Mouse (Mus musculus) left cerebral cortex, postnatal 10 days (tissue): ENCODE data around the gene Apobec1. TPM values are rescaled to one million over a fixed set of nuclear protein-coding genes. Genes with fewer than 3 reads are reported as not detected.
"Not testable (repeated sequence)": the region's sequence is repeated elsewhere in the genome, so short reads cannot be mapped to it uniquely, and the experiment has no call there.

Experiments used
- DNase-seq, 2 experiments: peaks; one replicate each; pipeline ENCODE4 v3.0.0; 2021 to 2022; ENCODE audit warnings: low spot score in 2 of 2, mixed read lengths in 1 of 2; ENCODE audit errors: extremely low spot score in 1 of 2
- intact Hi-C: fragments of 180-260 bp; cut with DNase I; formaldehyde crosslinking; loops from one replicate; pipeline ENCODE4 v1.15.1; 2025
- total RNA-seq, 2 experiments: library from RNA; stranded (reverse); gene quantifications; 2 replicates each; pipeline ENCODE4 v1.2.3; 2021

Apobec1 gene
- total RNA-seq, 2 experiments from 2014 or later: 1.4 to 1.7 TPM

DNA sequence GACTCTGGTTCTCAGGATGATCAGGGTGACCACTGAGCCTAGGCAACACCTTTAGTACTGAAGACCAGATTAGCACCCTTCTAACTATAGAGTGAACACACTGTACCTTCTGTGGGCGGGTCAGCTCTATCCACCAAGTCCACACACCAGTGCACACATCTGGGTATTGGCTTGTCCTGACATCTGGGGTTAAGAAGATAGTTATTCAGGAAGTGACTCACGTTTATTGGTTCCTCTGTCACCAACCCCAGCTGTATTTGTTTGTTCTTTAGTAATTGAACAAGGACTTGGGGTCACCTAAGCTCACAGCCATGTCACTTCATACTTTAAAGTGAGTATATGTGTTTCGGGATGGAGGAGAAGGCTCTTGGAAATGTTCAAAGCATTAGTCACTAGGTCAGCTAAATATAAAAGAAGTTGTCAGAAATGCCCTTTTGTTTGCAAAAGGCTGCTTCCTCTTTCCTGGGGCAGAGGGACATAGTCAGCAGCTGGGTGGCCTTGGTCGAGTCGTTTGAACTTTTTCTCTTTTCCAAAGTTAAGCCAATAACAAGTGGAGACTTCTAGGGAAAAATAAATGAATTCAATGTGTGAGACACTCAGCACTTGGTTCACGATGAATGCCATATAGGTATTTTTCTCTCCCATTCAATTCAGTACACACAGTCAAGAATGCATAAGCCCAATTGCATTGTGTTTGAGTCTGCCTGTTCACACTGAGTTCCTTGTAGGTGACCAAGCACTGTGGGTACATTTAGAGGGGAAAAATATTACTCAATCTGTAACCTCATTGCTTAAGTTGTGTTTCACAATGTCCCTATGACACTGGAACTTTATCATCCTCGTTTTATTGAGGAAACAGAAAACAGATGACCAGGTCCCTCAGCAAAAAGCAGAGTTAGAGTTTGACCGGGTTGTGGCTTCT lies 31.3 kb downstream of the Apobec1 start:
- intact Hi-C loops: no loop called here
- DNase-seq: no peak

DNA sequence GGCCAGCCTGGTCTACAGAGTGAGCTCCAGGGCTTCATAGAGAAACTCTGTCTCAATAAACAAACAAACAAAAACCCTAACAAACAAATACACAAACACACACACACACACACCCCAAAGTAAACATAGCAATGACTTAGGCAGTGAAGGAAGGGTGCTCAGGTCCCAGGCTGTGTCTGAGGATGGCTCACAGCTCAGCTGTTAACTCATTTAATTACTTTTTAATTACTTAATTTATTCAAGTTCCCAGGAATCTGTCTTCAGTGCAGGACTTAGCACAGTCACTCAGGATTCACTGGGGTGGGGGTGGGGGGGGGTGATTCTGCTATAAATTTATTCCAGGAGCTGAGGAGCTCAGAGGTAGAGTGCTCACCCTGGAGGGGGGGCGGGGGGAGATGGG lies 32.5 kb downstream of the Apobec1 start:
- intact Hi-C loops: no loop called here
- DNase-seq: no peak

DNA sequence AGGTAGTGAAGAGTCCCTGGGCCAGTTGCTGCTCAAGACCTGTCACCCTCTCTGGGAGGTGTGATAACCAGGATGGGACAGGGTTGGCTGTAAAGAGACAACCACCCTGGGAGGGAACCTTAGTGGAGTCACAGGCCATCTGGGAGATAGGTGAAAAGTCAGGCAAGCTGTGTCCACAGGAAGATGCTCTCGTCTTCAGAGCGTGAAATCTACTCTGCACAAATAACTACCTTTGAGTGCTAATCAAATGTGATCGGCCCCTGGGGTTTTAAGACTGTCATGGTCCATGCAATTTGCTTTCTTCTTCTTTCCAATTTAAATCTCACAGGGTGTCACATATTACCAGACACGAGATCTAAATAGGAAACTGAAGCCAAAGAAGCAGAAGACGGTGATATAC lies 33.1 kb downstream of the Apobec1 start:
- intact Hi-C loops: no loop called here
- no peak for DNase-seq

DNA sequence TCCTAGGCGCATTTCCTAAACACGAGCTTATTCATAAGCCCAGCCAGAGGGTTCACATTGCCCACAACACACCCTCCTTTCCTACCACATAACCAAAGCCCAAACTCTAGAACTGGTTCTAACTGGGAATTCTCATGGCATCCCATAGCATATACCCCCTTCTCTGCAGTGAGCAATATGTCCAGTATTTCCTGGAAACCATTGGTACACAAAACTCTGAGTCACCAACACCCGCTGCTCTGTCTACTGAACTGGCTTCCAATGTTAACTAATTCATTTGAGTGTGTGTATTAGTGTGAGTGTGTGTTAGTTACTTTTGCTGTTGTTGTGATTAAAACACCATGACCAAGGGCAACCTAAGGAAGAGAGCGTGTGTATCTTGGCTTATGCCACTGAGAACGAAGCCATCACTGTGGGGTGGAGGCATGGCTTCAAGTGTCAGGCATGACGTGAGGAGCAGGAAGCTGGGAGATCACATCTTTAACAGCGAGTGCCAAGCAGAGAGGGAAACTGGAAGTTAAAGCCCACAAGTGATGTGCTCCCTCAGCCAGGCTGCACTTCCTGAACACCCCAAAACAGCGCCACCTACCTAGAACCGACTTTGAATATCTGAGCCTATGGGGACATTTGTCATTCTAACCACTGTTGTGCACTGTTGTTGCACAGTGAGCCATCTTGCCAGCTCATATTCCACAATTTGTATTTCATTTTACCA lies 37.0 kb downstream of the Apobec1 start:
- DNase-seq: no peak
- intact Hi-C loops: no loop called here

DNA sequence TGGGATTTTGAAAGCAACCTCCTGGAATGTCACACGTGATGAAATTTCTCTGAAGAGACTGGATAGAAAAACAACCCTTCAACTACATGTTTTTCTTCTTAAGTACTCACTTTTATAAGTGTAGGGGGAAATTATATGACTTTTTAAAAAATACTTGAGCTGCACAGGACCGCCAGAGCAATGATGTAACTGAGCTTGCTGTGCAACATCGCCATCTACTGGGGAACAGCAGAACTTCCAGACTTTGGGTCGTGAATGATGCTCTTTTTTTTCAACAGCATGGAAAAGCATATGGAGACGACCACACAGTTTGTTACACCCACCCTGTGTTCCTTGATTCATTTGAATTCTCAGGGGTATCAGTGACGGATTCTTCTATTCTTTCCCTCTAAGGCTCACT lies 39.8 kb downstream of the Apobec1 start:
- intact Hi-C loops: loop anchor here (5.0 kb wide), 1 partner anchor 35 kb away; no protein-coding TSS in a partner anchor
- DNase-seq: peak; percentile 56 to 76

DNA sequence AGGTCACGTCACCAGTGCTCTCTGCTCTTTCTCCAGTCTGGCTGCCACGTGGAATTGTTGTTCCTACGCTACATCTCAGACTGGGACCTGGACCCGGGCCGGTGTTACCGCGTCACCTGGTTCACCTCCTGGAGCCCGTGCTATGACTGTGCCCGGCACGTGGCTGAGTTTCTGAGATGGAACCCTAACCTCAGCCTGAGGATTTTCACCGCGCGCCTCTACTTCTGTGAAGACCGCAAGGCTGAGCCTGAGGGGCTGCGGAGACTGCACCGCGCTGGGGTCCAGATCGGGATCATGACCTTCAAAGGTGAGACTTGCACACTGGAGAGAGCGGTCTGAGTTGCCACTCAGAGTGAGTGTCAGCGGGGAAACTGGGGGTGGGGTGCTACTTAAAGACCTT lies 41.2 kb downstream of the Apobec1 start:
- DNase-seq: no peak
- intact Hi-C loops: loop anchor here (5.0 kb wide), 1 partner anchor 34 kb away; no protein-coding TSS in a partner anchor

DNA sequence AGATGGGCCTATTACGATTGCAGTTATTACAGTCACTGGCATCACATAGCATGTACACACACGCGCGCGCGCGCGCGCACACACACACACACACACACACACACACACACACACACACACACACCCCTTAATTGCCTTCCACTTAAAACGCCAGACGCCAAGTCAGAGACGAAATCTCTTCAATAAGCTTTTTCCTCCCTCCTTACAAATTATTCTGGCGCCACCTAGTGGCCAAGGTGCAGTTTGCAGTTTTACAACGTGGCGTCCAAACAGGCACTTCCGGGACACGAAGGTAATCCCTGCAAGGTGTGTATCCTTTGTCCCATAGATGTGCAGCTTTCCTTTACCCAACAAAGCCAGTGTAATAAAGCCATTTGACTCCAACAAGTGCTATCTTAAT lies 41.8 kb downstream of the Apobec1 start:
- DNase-seq: peak; percentile 56 to 73
- intact Hi-C loops: loop anchor here (5.0 kb wide), 1 partner anchor 33 kb away; no protein-coding TSS in a partner anchor

DNA sequence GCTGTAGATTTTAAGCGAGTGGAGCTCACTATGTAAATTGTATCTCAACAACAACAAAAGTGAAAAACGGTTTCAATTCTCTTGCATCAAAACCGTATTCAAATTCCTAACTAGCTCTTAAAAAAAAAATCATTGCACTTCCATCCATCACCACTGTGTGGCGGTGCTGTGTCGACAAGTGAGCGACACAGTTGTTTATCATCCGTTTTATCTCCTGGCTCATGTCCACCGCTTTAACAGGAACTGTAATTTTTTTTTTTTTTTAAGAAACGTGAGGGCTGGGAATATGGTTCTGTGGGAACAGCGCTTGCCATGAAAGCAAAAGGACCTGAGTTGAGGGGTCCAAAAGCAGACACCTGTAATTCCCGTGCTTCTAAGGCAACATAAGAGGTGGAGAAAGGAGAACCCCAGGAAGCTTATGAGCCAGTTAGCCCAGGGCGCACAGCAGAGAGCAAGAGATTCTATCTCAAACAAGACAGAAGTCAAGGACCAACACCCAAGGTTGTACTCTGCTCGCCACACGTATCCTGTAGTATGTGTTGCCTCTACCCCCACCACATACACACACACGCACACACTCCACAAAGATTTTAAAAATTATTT lies 45.2 kb downstream of the Apobec1 start:
- peak; percentile 74 to 82 for DNase-seq
- intact Hi-C loops: loop anchor here (2.0 kb wide), 1 partner anchor 60 kb away; no protein-coding TSS in a partner anchor

DNA sequence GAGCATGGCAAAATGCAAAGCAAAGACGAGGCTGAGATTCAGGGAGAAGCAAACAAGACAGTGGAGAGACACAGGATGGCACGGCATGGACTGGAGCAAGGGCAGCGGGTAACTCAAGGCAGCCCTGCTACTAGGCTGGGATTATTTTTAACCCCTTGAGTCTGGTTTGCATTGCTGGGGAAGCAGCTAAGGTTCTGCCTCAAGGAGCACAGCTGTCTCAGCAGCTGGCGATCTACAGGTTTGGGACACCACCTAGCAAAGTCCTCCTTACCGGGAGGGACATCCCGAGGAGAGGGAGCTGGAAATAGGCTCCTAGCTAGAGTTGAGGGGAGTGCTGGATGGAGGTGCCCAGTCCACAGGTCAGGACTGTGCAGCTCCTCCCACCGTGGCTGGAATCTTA lies 47.0 kb downstream of the Apobec1 start:
- no peak for DNase-seq
- intact Hi-C loops: no loop called here

DNA sequence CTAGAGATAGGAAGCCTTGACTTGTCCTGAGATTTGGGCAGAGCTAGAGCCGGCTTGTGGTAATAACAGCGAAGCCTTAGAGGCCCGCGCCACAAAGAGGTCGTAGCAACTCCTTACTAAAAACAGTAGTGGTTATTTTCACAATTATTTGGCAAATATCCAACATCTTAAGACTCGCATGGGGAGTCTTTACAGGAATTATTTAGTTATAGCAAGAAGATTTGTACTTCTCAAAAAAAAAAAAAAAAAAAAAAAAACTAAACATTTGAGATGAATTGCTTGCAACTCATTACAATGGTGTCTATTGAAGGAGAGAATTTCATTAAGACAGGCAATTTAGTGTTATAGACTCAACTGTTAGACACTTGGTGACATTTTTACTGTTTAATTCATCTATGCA lies 48.1 kb downstream of the Apobec1 start:
- DNase-seq: no peak
- intact Hi-C loops: no loop called here

DNA sequence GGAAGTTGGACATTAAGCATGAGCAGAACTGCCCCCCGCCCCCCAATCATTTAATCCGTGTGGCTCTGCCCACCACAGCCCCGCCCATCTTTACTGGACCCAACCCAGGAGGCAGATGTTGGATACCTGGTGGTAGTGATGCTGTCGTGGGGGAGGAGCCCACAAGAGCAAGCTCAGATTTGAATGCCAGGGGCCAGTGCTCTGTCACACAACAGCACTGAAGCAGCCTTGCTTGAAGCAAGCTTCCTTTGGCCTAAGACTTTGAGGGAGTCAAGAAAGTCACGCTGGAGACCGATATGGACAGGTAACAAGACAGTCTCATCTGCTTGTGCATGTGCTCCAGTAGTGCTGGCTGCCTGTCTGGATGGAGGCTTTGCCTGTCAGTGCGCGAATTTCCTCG lies 48.6 kb downstream of the Apobec1 start, which contains the start of gene Aicda:
TSS of gene Aicda (plus strand) at position 196 of the 400 bp plus-strand sequence.
- no peak for DNase-seq
- intact Hi-C loops: no loop called here

DNA sequence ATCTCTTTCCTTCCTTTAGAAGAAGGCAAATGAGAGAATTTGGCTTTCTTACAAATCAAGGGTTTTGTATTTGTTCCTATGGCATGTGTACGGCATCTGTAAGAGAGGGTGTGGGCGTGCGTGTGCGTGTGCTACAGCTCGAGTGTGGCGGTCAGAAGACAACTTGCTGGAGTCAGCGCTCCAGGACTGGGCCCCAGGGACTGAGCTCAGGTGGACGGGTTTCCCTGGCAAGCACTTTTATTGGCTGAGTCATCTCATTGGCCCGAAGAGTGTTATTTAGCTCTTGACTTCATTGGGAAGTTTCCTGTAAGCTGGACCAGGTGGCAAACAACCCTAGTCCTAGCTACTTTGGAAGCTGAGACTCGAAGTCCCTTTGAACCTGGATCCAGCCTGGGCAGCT lies 56.3 kb downstream of the Apobec1 start:
- no peak for DNase-seq
- intact Hi-C loops: no loop called here

DNA sequence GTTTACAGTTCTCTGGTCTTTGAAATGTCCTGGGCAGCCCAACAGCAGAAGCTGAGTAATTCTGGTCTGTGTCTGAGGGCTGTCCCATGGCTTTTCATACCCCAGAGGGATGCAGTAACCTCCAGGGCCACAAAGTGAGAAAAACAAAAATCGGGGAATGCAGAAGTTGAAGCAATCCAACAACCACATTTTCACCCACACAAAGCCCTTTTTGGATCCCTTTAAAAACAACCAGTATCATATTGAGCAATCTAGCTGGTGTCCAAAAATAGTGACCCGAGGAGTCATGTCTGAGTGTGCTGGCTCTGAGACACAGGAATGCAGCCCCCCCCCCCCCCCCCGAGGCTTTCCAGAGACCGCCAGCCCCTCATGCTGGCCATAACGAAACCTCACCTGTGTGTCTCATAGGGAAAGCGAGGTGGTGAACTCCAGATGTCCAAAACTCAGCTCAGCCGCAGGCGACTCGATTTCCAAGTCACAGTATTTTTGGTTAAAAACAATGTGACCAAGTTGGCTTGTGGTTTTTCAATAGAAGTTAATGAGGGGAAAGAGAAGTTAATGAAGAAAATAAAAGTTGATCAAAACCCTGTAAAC lies 56.9 kb downstream of the Apobec1 start:
- no peak for DNase-seq
- intact Hi-C loops: no loop called here

DNA sequence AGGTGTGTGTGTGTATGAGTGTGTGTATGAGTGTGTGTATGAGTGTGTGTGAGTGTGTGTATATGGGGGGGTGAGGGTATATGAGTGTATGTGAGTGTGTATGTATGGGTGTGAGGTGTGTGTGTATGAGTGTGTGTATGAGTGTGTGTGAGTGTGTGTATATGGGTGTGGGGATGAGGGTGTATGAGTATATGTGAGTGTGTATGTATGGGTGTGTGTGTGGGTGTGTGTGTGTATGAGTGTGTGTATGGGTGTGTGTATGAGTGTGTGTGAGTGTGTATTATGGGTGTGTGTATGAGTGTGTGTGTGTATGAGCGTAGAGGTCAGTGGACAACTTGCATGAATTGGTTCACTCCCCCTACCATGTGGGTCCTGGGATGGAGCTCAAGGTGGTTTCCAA lies 57.6 kb downstream of the Apobec1 start:
- intact Hi-C loops: no loop called here
- no peak for DNase-seq

DNA sequence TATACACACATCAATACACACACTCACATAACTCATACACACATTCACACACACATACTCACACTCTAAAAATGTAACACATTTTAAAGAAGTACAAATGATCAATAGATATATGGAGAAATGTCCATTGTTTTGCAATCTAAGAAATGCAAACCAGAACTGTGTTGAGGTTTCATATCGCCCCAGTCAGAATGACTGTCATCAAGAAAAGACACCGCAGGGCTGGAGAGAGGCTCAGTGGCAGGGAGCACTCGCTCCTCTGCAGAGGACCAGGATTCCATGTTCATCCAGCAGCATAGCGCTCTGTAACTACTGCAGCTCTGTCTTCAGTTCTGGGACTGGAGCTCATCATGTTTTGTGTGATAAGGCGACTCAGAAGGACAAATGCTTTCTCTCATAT lies 58.7 kb downstream of the Apobec1 start:
- intact Hi-C loops: no loop called here
- no peak for DNase-seq

DNA sequence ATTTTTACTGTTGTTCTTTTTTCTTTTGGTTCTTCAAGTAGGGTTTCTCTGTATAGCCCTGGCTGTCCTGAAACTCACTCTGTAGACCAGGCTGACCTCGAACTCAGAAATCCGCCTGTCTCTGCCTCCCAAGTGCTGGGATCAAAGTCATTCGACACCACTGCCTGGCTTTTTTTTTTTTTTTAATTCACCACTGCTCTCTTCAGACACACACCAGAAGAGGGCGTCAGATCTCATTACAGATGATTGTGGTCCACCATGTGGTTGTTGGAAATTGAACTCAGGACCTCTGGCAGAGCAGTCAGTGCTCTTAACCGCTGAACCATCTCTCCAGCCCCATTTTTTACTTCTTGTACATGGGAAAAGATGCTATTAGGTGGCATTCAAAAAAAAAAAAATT lies 59.8 kb downstream of the Apobec1 start:
- intact Hi-C loops: not testable (repeated sequence)

DNA sequence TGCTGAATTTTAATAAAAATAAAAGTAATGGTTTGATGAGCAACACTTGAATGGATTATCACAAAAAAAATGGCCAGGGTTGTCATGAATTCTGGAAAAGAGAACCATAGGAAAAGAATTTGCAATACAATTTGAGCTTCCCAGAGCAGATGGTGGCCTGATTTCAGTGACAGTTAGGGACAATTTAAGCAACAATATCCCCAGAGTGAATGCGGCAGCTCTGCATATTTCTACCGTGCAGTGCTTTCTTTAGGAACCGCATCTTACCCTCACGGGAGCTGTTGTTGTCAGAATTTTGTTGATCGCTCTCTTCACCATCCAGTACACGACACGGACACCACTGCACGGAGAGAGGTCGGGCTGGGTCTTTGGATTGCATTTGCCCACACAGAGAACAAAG lies 62.7 kb downstream of the Apobec1 start:
- intact Hi-C loops: no loop called here
- no peak for DNase-seq

More for the DNA sequence above, 59.8 kb downstream of the Apobec1 start:
- not testable (repeated sequence) for DNase-seq

DNA sequence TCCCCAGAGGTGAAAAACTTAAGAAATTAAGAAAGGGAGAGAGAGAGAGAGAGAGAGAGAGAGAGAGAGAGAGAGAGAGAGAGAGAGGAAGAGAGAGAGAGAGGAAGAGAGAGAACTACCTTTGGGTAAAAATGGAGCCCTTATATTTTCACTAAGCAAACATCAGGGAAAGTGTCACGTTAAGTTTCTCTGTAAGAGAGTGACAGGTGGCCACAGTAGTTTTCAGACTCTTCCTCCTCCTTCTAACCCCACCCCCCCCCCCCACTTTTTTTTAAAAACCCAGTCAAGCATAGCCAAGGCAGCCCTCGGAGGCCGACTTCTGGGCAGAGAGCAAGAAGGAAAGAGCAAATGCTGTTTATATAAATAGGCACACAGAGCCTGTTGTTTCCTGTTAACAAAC lies 68.2 kb downstream of the Apobec1 start:
- intact Hi-C loops: no loop called here

DNA sequence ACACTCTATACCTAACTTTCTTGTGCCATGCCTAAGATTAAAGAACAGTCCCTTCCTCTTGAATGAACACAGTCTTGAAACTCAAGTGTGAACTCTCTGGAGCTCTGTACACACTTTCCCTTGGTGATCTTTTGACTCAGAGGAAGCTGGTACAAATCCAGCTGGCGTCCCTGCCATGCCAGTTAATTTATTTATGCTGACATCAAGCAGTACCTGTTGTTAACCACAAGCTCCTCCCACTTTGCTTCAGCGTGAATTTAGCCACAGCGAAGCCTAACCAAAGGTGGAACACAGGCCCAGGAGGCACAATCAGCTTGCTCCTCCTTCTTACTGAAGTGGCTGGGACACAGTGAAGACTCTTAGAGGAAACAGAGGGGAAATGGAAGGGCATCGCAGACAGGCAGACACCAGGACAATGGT lies 69.4 kb downstream of the Apobec1 start:
- intact Hi-C loops: no loop called here
- DNase-seq: no peak

More for the DNA sequence above, 68.2 kb downstream of the Apobec1 start:
- DNase-seq: no peak
